Mouse (Mus musculus) hindbrain, embryonic 14.5 days (tissue): ENCODE results near the gene Smyd4. TPM values are rescaled to one million over a fixed set of nuclear protein-coding genes. Genes with fewer than 3 reads are reported as not detected.

Experiments used
- ATAC-seq: fragments of 200-750 bp; cut with Nextera tagmentation; 2 replicates; pipeline ENCODE4 v1.8.0; 2017; ENCODE audit warnings: moderate number of reproducible peaks, mild to moderate bottlenecking, moderate TSS enrichment, moderate library complexity; ENCODE audit not compliant: low FRiP score
- DNase-seq: peaks from one replicate; pipeline ENCODE4 v3.0.0-alpha.2; 2015; ENCODE audit warnings: low spot score
- H3K27ac ChIP-seq: fragments of 300-500 bp; sonication (generic); 2 replicates; pipeline ENCODE4 v1.5.1; 2014; ENCODE audit warnings: mild to moderate bottlenecking, moderate library complexity
- H3K27me3 ChIP-seq: fragments of 300-500 bp; sonication (generic); 2 replicates; pipeline ENCODE4 v1.6.1; 2014; ENCODE audit warnings: mild to moderate bottlenecking, low read length, mixed read lengths; ENCODE audit not compliant: control insufficient read depth, insufficient read depth
- H3K36me3 ChIP-seq: fragments of 300-500 bp; sonication (generic); replicated peaks from 2 replicates; pipeline ENCODE4 v1.6.1; 2014; ENCODE audit not compliant: control insufficient read depth, insufficient read depth
- H3K4me1 ChIP-seq: fragments of 300-500 bp; sonication (generic); replicated peaks from 2 replicates; pipeline ENCODE4 v1.6.1; 2014; ENCODE audit warnings: antibody characterized with exemption, low read length, mixed read lengths; ENCODE audit not compliant: control insufficient read depth, insufficient read depth
- H3K4me2 ChIP-seq: fragments of 300-500 bp; sonication (generic); replicated peaks from 2 replicates; pipeline ENCODE4 v1.6.1; 2014; ENCODE audit warnings: mild to moderate bottlenecking, moderate library complexity
- H3K4me3 ChIP-seq: fragments of 300-500 bp; sonication (generic); replicated peaks from 2 replicates; pipeline ENCODE4 v1.5.1; 2014; ENCODE audit warnings: mild to moderate bottlenecking, low read length
- H3K9ac ChIP-seq: fragments of 300-500 bp; sonication (generic); 2 replicates; pipeline ENCODE4 v1.6.1; 2014
- H3K9me3 ChIP-seq: fragments of 300-500 bp; sonication (generic); 2 replicates; pipeline ENCODE4 v1.6.1; 2016; ENCODE audit warnings: low read length; ENCODE audit not compliant: control insufficient read depth
- WGBS: fragments of 180-500 bp; shearing (Covaris S2); extraction: QIAGEN DNeasy Blood & Tissue Kit; methylation state at CpG from one replicate; pipeline ENCODE4 v1.1.7; 2014; 5-methylcytosine and 5-hydroxymethylcytosine counted together
- polyA plus RNA-seq: library from polyadenylated mRNA; unstranded; fragments of >200 nt; fragmentation: Nextera tagmentation; extraction: Ambion mirVana; gene quantifications from 2 replicates; pipeline ENCODE4 v1.2.1, GENCODE M21; 2014

Gene Smyd4
- polyA plus RNA-seq, 1 experiment from 2014 or later, result 13.2 TPM

DNA sequence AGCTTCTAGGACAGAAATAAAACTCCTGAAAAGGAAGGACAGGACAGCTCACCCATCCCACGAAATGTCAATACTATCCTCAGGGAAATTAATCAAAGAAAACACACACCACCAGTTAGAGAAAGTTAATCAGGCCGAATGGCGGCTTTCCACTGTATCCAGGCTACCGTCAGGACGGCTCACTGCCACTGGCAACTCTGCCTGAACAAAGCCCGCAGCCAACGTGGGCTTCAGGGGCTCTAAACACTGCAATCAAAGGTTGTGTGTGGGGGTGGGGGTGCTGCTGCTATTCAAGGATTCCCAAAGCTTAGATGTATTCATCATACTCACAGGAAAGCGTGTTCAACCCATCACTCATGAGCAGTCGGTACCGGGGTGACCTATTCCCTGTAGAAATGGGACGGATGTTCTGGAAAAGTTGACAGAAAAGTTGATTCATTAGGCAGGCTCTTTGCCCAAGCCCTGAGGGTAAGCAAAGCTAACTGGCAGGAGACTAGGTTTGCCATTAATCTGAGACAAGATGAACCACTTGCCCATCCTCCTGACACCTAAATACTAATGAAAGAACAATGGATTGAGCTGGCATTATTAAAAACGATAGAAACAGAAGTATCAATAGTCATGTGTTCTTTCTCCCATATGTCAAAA, 7.4 kb upstream of the Smyd4 start:
- no peak overlapping the region for H3K4me2 ChIP-seq
- DNase-seq (no peak), ATAC-seq (no peak)
- no peaks in the 10 kb centered on the region for H3K27me3 ChIP-seq
- no peak overlapping the region for H3K4me3 ChIP-seq
- no peaks in the 10 kb centered on the region for H3K4me1 ChIP-seq
- no peak overlapping the region for H3K9ac ChIP-seq
- H3K9me3 ChIP-seq, result no peaks in the 10 kb centered on the region
- WGBS, result 63% methylated on average over 12 of the region's 12 CpGs
- H3K27ac ChIP-seq, result 0 out of 2 replicates have a peak overlapping the region, but pooled peaks have one; percentile 27
- peaks cover 39% of the 10 kb centered on the region for H3K36me3 ChIP-seq

DNA sequence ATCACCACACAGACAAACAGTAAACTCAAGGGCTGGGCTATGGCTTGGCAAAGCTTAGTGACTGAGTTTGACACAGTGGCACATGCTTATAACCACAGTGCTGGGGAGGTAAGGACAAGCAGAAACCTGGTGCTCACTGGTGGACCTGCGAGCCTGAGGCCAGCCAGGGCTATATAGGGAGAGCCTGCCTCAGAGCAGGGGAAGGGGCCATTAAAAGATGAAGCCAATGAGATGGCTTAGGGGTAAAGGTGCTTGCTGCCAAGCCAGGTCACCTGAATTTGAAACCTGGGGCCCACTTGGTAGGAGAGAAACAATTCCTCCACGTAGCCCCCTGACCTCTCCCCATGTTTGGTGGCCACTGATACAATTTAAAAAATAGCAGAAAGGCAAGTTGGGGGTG, 5.1 kb upstream of the Smyd4 start:
- H3K36me3 ChIP-seq, result peaks cover 25% of the 10 kb centered on the region
- no peaks in the 10 kb centered on the region for H3K9me3 ChIP-seq
- ATAC-seq, result no peak
- no peaks in the 10 kb centered on the region for H3K27me3 ChIP-seq
- H3K4me2 ChIP-seq, result no peak overlapping the region
- no peak overlapping the region for H3K9ac ChIP-seq
- no peak overlapping the region for H3K4me3 ChIP-seq
- WGBS, result 95% methylated on average over 2 of the region's 2 CpGs
- H3K27ac ChIP-seq, result no peak overlapping the region
- DNase-seq, result no peak
- peaks cover 7% of the 10 kb centered on the region for H3K4me1 ChIP-seq

DNA sequence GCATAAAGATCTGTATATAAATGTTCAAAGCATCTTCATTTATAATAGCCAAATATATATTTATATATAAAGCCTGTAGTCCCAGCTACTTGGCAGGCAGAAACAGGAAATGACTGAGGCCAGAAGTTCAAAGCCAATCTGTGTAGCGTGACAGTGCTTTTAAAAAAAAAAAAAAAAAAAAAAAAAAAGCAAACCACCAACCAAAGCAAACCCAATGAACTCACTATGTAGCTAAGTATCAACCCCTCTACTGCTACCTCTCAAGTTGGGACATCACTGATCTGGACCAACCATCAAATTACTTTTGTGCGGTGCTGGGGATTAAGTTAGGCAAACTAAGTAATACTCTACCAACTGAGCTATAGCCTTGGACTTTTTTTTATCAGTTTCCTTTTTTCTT, 4.1 kb upstream of the Smyd4 start:
- no peak overlapping the region for H3K4me2 ChIP-seq
- no peaks in the 10 kb centered on the region for H3K9me3 ChIP-seq
- 88% methylated on average over 2 of the region's 2 CpGs for WGBS
- peaks cover 18% of the 10 kb centered on the region for H3K36me3 ChIP-seq
- peaks cover 7% of the 10 kb centered on the region for H3K4me1 ChIP-seq
- no peaks in the 10 kb centered on the region for H3K27me3 ChIP-seq
- no peak overlapping the region for H3K9ac ChIP-seq
- DNase-seq (no peak), ATAC-seq (no peak)
- H3K27ac ChIP-seq, result no peak overlapping the region
- H3K4me3 ChIP-seq, result no peak overlapping the region

DNA sequence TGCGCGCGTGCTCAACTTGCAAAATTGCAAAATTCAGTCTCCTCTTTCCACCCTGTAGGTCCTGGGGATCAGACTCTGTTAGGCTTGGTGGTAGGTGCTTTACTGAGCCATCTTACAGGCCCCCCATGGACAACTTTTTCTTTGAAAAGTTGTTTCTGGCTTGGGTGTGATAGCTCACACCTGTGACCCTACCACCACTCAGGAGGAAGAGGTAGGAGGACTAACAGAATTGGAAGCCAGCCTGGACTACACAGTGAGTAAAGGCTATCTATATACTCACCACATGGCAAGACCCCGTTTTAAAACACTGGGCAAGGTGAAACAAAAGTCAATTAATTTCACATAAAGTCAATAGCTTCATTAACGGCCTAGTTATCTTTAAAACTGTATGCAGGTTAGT, 3.5 kb upstream of the Smyd4 start:
- ATAC-seq, result no peak
- H3K4me2 ChIP-seq, result no peak overlapping the region
- no peaks in the 10 kb centered on the region for H3K27me3 ChIP-seq
- H3K9ac ChIP-seq, result no peak overlapping the region
- H3K36me3 ChIP-seq, result peaks cover 14% of the 10 kb centered on the region
- no peak for DNase-seq
- no peak overlapping the region for H3K4me3 ChIP-seq
- no peak overlapping the region for H3K27ac ChIP-seq
- H3K9me3 ChIP-seq, result no peaks in the 10 kb centered on the region
- peaks cover 7% of the 10 kb centered on the region for H3K4me1 ChIP-seq
- 93% methylated on average over 5 of the region's 5 CpGs for WGBS

DNA sequence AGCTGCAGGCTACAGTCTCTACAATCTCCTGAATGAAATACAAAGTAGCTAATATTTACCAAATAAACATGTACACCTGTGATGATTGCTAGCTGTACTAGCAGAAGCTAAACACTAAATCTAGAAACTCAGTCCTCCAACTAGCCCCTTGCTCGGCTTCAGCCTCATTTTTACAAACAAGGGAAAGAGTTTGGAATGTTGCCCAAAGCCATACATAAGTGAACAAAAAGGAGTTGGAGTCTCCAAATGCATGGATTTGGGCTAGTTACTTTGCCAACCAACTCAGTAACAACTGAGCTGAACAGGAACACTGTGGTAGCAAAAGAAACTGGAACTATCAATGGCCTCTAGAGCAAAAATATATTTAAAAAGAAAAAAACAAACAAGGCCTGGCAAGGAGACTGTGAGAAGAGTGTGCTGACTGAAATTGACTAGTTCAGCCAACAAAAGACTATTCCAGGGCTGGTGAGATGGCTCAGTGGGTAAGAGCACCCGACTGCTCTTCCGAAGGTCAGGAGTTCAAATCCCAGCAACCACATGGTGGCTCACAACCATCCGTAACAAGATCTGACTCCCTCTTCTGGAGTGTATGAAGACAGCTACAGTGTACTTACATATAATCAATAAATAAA, 1.6 kb upstream of the Smyd4 start:
- Histone ChIP-seq H3K4me1 (peaks cover 7% of the 10 kb centered on the region), H3K4me3 (no peak overlapping the region), H3K27me3 (no peaks in the 10 kb centered on the region), H3K4me2 (peak overlapping the region; percentile 62), H3K27ac (no peak overlapping the region), H3K36me3 (no peaks in the 10 kb centered on the region), H3K9ac (no peak overlapping the region), H3K9me3 (no peaks in the 10 kb centered on the region)
- DNase-seq (no peak), ATAC-seq (no peak)
- WGBS, result 65% methylated on average over 3 of the region's 4 CpGs

DNA sequence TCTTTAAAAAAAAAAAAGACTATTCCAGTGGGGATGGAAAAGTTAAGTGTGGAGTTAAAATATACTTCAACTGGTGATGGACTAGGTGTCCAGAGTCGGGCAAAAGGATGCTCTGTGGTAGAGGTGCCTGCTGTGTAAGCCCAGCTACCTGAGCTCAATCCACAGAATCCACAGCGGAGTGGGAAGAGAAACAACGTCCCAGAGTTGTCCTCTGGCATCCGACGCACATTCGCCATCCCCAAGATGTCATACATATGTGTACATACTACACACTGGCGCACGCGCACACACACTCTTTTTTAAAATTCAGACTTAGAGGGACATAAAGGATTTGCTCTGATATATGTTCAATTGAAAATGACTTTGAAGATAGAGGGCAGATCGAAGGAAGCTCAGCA, 1.0 kb upstream of the Smyd4 start:
- no peak overlapping the region for H3K27ac ChIP-seq
- H3K36me3 ChIP-seq, result no peaks in the 10 kb centered on the region
- H3K4me3 ChIP-seq, result peak overlapping the region; percentile 73
- peak overlapping the region; percentile 62 for H3K4me2 ChIP-seq
- peaks cover 7% of the 10 kb centered on the region for H3K4me1 ChIP-seq
- H3K27me3 ChIP-seq, result no peaks in the 10 kb centered on the region
- peak overlapping the region; percentile 58 for H3K9ac ChIP-seq
- no peak for DNase-seq
- WGBS, result 49% methylated on average over 10 of the region's 10 CpGs
- no peak for ATAC-seq
- H3K9me3 ChIP-seq, result no peaks in the 10 kb centered on the region

DNA sequence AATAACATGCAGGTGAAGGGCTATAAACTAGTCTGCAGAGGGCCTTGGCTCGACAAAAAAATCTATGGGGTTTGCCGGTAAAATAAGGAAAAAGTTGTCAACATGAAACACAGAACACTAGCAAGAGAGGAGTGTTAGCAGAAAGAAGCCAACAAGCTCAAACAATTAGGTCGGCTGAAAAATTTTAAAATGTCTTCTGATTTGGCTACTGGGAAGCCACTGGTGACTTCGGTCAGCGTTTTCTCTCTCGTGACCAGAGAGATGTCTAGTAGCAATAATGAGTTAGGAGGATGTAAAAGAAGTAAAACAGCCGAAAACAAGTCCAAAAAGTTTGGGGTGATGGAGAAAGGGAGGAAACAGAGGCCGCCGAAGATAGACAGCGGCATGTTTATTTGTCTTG, 637 bp upstream of the Smyd4 start:
- WGBS, result 2% methylated on average over 10 of the region's 10 CpGs
- Histone ChIP-seq H3K9me3 (no peaks in the 10 kb centered on the region), H3K4me3 (peak overlapping the region; percentile 73), H3K27me3 (no peaks in the 10 kb centered on the region), H3K4me2 (peak overlapping the region; percentile 62), H3K36me3 (no peaks in the 10 kb centered on the region), H3K27ac (no peak overlapping the region), H3K9ac (peak overlapping the region; percentile 58), H3K4me1 (peaks cover 7% of the 10 kb centered on the region)
- DNase-seq, result no peak
- no peak for ATAC-seq

DNA sequence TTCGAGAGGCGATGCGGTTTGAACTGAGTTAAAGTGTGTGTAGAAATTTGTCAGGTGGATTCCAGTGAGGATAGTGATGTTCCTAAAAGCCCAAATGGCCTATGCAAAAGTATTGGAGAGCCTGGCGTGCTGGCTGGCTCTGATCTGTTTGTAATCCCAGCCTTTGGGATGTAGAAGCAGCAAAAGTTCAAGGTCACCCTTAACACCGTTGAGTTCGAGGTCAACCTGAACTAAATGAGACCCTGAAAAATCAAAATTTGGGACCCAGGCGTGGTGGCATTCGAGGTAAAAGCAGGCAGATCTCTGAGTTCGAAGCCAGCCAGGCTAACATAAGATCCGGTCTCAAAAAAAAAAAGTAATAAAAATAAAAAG, 643 bp downstream of the Smyd4 start:
- DNase-seq (no peak), ATAC-seq (no peak)
- Histone ChIP-seq H3K4me3 (peak overlapping the region; percentile 73), H3K4me2 (peak overlapping the region; percentile 62), H3K36me3 (no peaks in the 10 kb centered on the region), H3K27me3 (no peaks in the 10 kb centered on the region), H3K9ac (peak overlapping the region; percentile 58), H3K9me3 (no peaks in the 10 kb centered on the region), H3K27ac (no peak overlapping the region), H3K4me1 (peaks cover 7% of the 10 kb centered on the region)
- WGBS, result 52% methylated on average over 10 of the region's 10 CpGs

DNA sequence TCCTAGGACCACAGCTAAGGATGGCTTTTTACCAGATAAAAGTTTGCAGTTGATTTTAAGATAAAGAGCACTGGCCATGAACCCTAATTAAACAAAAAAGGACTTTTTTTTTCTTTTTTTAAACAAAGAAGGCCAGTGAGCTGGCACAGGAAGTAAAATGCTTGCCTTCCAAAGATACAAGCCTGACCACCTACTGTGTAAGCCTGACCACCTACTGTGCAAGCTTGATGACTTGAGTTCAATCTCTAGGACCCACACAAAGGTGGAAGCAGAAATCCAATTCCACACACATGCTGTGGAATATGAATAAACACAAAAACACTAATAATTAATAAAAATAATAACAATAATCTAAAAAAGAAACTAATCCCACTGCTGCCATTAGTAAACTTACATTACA, 3.0 kb downstream of the Smyd4 start:
- Histone ChIP-seq H3K4me3 (no peak overlapping the region), H3K9ac (no peak overlapping the region), H3K4me2 (no peak overlapping the region), H3K4me1 (peaks cover 7% of the 10 kb centered on the region), H3K27me3 (no peaks in the 10 kb centered on the region), H3K9me3 (no peaks in the 10 kb centered on the region), H3K27ac (no peak overlapping the region), H3K36me3 (0 out of 2 replicates have a peak, but pooled peaks cover 7% of the 10 kb centered on the region)
- ATAC-seq (no peak), DNase-seq (no peak)
